Mouse (Mus musculus): Measurements from ENCODE around the gene Ubap1l.
A peak's percentile ranks its signal among the peaks of the same experiment; 100 is the strongest.

DNA sequence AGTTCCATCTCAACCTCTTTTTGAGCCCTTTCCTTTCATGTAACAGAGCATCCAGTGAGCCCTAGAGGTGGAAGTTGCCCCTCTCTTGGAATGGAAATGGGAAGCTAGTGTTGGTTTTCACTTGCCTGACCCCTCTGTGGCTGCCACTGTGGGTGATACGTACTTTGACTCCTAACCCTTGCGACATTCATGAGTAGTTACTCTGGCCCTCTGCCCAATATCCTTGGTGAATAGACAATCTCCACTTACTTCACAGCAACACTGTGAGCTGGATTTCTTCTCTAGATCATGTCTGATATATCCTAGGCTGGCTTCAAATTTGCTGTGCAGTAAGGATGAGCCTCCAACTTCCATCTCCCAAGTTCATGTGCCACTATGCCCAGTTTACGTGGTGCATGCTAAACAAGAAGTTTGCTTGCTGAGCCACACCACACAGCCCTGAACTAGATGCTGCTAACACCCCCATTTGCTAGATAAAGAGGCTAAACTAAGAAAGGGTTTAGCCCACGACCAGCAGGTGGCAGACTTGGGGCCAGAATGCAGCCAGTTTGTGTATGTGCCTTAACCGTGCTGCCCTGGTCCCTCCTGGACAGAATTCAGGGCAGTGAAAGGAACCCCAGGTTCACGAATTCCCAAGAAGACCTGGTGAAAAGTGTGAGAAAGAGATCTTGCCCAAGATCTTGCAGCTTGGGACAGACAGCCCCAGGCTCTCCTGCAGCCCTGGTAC, 32.0 kb downstream of the Ubap1l start:
- TF ChIP-seq CTCF (IDR thresholded peaks at IDR 0.05; ENCODE audit: insufficient read depth, low read depth, low read length), result peak; percentile 69
- no peak for TF ChIP-seq POLR2A (IDR thresholded peaks at IDR 0.05; ENCODE audit: insufficient read depth, low read depth, low read length)
